Mouse (Mus musculus) neural tube, embryonic 11.5 days (tissue): ENCODE results near the gene Slco3a1. TPM values are rescaled to one million over a fixed set of nuclear protein-coding genes. Genes with fewer than 3 reads are reported as not detected.
A peak's percentile ranks its signal among the peaks of the same experiment; 100 is the strongest.

Experiments used
- ATAC-seq: fragments of 200-750 bp; cut with Nextera tagmentation; 2 replicates; pipeline ENCODE4 v1.8.0; 2017; ENCODE audit warnings: moderate number of reproducible peaks, mild to moderate bottlenecking, moderate TSS enrichment, moderate library complexity; ENCODE audit not compliant: insufficient read depth, low FRiP score, low TSS enrichment
- DNase-seq: peaks from one replicate; pipeline ENCODE4 v3.0.0-alpha.2; 2015; ENCODE audit warnings: low spot score
- H3K27ac ChIP-seq: fragments of 300-500 bp; sonication (generic); 2 replicates; pipeline ENCODE4 v1.5.1; 2014; ENCODE audit warnings: low read depth, mild to moderate bottlenecking, low read length
- H3K27me3 ChIP-seq: fragments of 300-500 bp; sonication (generic); 2 replicates; pipeline ENCODE4 v1.6.1; 2014; ENCODE audit warnings: mild to moderate bottlenecking, low read length, mixed read lengths; ENCODE audit not compliant: control insufficient read depth, insufficient read depth
- H3K36me3 ChIP-seq: fragments of 300-500 bp; sonication (generic); 2 replicates; pipeline ENCODE4 v1.6.1; 2014; ENCODE audit warnings: mild to moderate bottlenecking, low read length, moderate library complexity, mixed read lengths; ENCODE audit not compliant: control insufficient read depth, insufficient read depth
- H3K4me1 ChIP-seq: fragments of 300-500 bp; sonication (generic); 2 replicates; pipeline ENCODE4 v1.6.1; 2014; ENCODE audit warnings: low read length, mixed read lengths; ENCODE audit not compliant: control insufficient read depth, insufficient read depth
- H3K4me2 ChIP-seq: fragments of 300-500 bp; sonication (generic); 2 replicates; pipeline ENCODE4 v1.6.1; 2014; ENCODE audit warnings: low read depth, mild to moderate bottlenecking, moderate library complexity
- H3K4me3 ChIP-seq: fragments of 300-500 bp; sonication (generic); 2 replicates; pipeline ENCODE4 v1.5.1; 2014; ENCODE audit warnings: low read depth, low read length
- H3K9ac ChIP-seq: fragments of 300-500 bp; sonication (generic); 2 replicates; pipeline ENCODE4 v1.6.1; 2014; ENCODE audit warnings: mild to moderate bottlenecking, low read length
- H3K9me3 ChIP-seq: fragments of 300-500 bp; sonication (generic); 2 replicates; pipeline ENCODE4 v1.6.1; 2016; ENCODE audit warnings: low read length; ENCODE audit not compliant: control insufficient read depth
- WGBS: fragments of 180-500 bp; shearing (Covaris S2); extraction: QIAGEN DNeasy Blood & Tissue Kit; methylation state at CpG from one replicate; pipeline ENCODE4 v1.1.7; 2014; 5-methylcytosine and 5-hydroxymethylcytosine counted together
- polyA plus RNA-seq: library from polyadenylated mRNA; unstranded; fragments of >200 nt; fragmentation: Nextera tagmentation; extraction: Ambion mirVana; gene quantifications from 2 replicates; pipeline ENCODE4 v1.2.1, GENCODE M21; 2014

Slco3a1 gene
- polyA plus RNA-seq, 1 experiment from 2014 or later = 13.0 TPM

GRCm38 (mm10) chr7:74372141-74372582 lies 182.4 kb downstream of the Slco3a1 start:
- no peak for DNase-seq

GRCm38 (mm10) chr7:74371656-74372055 lies 182.9 kb downstream of the Slco3a1 start:
- H3K36me3 ChIP-seq = no peaks in the 10 kb centered on the region
- no peak overlapping the region for H3K27ac ChIP-seq
- 38% methylated on average over 2 of the region's 2 CpGs for WGBS
- H3K9me3 ChIP-seq = no peaks in the 10 kb centered on the region
- no peaks in the 10 kb centered on the region for H3K27me3 ChIP-seq
- DNase-seq (no peak), ATAC-seq (no peak)
- no peaks in the 10 kb centered on the region for H3K4me1 ChIP-seq
- H3K4me2 ChIP-seq = no peak overlapping the region
- no peak overlapping the region for H3K4me3 ChIP-seq
- H3K9ac ChIP-seq = no peak overlapping the region

More at GRCm38 (mm10) chr7:74372141-74372582, 182.4 kb downstream of the Slco3a1 start:
- Histone ChIP-seq H3K36me3 (no peaks in the 10 kb centered on the region), H3K4me3 (no peak overlapping the region), H3K27me3 (no peaks in the 10 kb centered on the region), H3K9ac (no peak overlapping the region), H3K27ac (no peak overlapping the region), H3K9me3 (no peaks in the 10 kb centered on the region), H3K4me1 (no peaks in the 10 kb centered on the region), H3K4me2 (no peak overlapping the region)
- no peak for ATAC-seq
- WGBS = 60% methylated on average over 6 of the region's 6 CpGs

- no peak overlapping the region for H3K27ac ChIP-seq
- no peak overlapping the region for H3K4me3 ChIP-seq
- H3K4me1 ChIP-seq = no peaks in the 10 kb centered on the region
- H3K36me3 ChIP-seq = no peaks in the 10 kb centered on the region
- ATAC-seq = peak; percentile 64
- DNase-seq = no peak
- no peak overlapping the region for H3K4me2 ChIP-seq
- 37% methylated on average over 2 of the region's 2 CpGs for WGBS
- H3K9ac ChIP-seq = no peak overlapping the region
- H3K27me3 ChIP-seq = no peaks in the 10 kb centered on the region
- H3K9me3 ChIP-seq = no peaks in the 10 kb centered on the region
These were observed 183.4 kb downstream of the Slco3a1 start for GRCm38 (mm10) chr7:74371208-74371607.

GRCm38 (mm10) chr7:74369657-74370056 lies 184.9 kb downstream of the Slco3a1 start:
- no peak for ATAC-seq
- 58% methylated on average over 4 of the region's 4 CpGs for WGBS
- no peak overlapping the region for H3K4me2 ChIP-seq
- DNase-seq = peak; percentile 54
- no peaks in the 10 kb centered on the region for H3K36me3 ChIP-seq
- H3K27me3 ChIP-seq = no peaks in the 10 kb centered on the region
- no peak overlapping the region for H3K27ac ChIP-seq
- no peak overlapping the region for H3K4me3 ChIP-seq
- H3K9ac ChIP-seq = no peak overlapping the region
- 0 out of 2 replicates have a peak, but pooled peaks cover 4% of the 10 kb centered on the region for H3K4me1 ChIP-seq
- H3K9me3 ChIP-seq = no peaks in the 10 kb centered on the region

- DNase-seq (no peak), ATAC-seq (no peak)
- 0 out of 2 replicates have a peak, but pooled peaks cover 4% of the 10 kb centered on the region for H3K4me1 ChIP-seq
- H3K9ac ChIP-seq = no peak overlapping the region
- no peaks in the 10 kb centered on the region for H3K27me3 ChIP-seq
- WGBS = 87% methylated on average over 11 of the region's 11 CpGs
- no peaks in the 10 kb centered on the region for H3K36me3 ChIP-seq
- no peaks in the 10 kb centered on the region for H3K9me3 ChIP-seq
- H3K4me2 ChIP-seq = no peak overlapping the region
- no peak overlapping the region for H3K4me3 ChIP-seq
- H3K27ac ChIP-seq = no peak overlapping the region
These were observed 186.2 kb downstream of the Slco3a1 start for GRCm38 (mm10) chr7:74368256-74368980.

GRCm38 (mm10) chr7:74367350-74367749 lies 187.2 kb downstream of the Slco3a1 start:
- DNase-seq = peak; percentile 65
- no peak for ATAC-seq
- H3K4me3 ChIP-seq = no peak overlapping the region
- no peaks in the 10 kb centered on the region for H3K27me3 ChIP-seq
- H3K36me3 ChIP-seq = no peaks in the 10 kb centered on the region
- H3K4me1 ChIP-seq = 0 out of 2 replicates have a peak, but pooled peaks cover 4% of the 10 kb centered on the region
- no peak overlapping the region for H3K9ac ChIP-seq
- H3K27ac ChIP-seq = no peak overlapping the region
- no peak overlapping the region for H3K4me2 ChIP-seq
- WGBS = 37% methylated on average over 7 of the region's 7 CpGs
- H3K9me3 ChIP-seq = no peaks in the 10 kb centered on the region

- no peak for ATAC-seq
- 0 out of 2 replicates have a peak, but pooled peaks cover 4% of the 10 kb centered on the region for H3K4me1 ChIP-seq
These were observed 189.0 kb downstream of the Slco3a1 start for GRCm38 (mm10) chr7:74365623-74366022.

GRCm38 (mm10) chr7:74364956-74365355 lies 189.6 kb downstream of the Slco3a1 start:
- ATAC-seq = no peak

More at GRCm38 (mm10) chr7:74365623-74366022, 189.0 kb downstream of the Slco3a1 start:
- Histone ChIP-seq H3K9me3 (no peaks in the 10 kb centered on the region), H3K27me3 (no peaks in the 10 kb centered on the region), H3K9ac (no peak overlapping the region), H3K4me3 (no peak overlapping the region), H3K4me2 (no peak overlapping the region), H3K27ac (no peak overlapping the region), H3K36me3 (no peaks in the 10 kb centered on the region)
- 32% methylated on average over 4 of the region's 4 CpGs for WGBS
- no peak for DNase-seq

GRCm38 (mm10) chr7:74363440-74363839 lies 191.1 kb downstream of the Slco3a1 start:
- no peak for ATAC-seq
- Histone ChIP-seq H3K4me3 (no peak overlapping the region), H3K4me2 (no peak overlapping the region), H3K4me1 (0 out of 2 replicates have a peak, but pooled peaks cover 4% of the 10 kb centered on the region), H3K27ac (no peak overlapping the region), H3K9me3 (no peaks in the 10 kb centered on the region), H3K9ac (no peak overlapping the region), H3K27me3 (no peaks in the 10 kb centered on the region), H3K36me3 (no peaks in the 10 kb centered on the region)
- 74% methylated on average over 2 of the region's 2 CpGs for WGBS
- DNase-seq = no peak

More at GRCm38 (mm10) chr7:74364956-74365355, 189.6 kb downstream of the Slco3a1 start:
- Histone ChIP-seq H3K9me3 (no peaks in the 10 kb centered on the region), H3K27me3 (no peaks in the 10 kb centered on the region), H3K9ac (no peak overlapping the region), H3K4me2 (no peak overlapping the region), H3K36me3 (no peaks in the 10 kb centered on the region), H3K4me1 (0 out of 2 replicates have a peak, but pooled peaks cover 4% of the 10 kb centered on the region), H3K4me3 (no peak overlapping the region), H3K27ac (no peak overlapping the region)
- WGBS = 76% methylated on average over 3 of the region's 3 CpGs
- no peak for DNase-seq
